Mouse (Mus musculus): ENCODE data around the gene Krtap22-2. TPM values are rescaled to one million over a fixed set of nuclear protein-coding genes. Genes with fewer than 3 reads are reported as not detected.
"Not testable (repeated sequence)": the region's sequence is repeated elsewhere in the genome, so short reads cannot be mapped to it uniquely, and the experiment has no call there.

Gene Krtap22-2
- not detected for total RNA-seq (2021)
- long read RNA-seq: 0 reads

DNA sequence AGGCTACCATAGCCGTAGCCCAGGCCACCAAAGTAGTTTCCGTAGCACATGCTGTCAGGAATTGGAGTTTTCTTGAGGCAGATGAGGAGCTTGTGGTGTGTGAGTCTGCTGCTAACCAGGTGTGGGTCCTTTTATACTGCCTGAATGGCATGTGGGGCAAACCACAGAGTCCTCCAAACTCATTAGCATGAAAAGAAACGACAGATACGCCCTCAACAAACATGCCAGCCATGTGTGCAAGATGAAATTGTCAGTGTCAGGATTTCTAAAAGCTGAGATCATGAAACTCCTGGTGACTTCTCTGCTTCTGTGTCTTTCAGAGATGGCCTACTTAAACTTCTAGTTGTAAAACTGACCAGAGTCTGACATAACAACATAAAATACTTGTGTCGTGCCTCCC lies at the start of gene Krtap22-2:
TSS of gene Krtap22-2 (minus strand) at position 101 of the 400 bp plus-strand sequence.
- no peak for DNase-seq (ENCODE audit: low spot score in 2 of 2)

DNA sequence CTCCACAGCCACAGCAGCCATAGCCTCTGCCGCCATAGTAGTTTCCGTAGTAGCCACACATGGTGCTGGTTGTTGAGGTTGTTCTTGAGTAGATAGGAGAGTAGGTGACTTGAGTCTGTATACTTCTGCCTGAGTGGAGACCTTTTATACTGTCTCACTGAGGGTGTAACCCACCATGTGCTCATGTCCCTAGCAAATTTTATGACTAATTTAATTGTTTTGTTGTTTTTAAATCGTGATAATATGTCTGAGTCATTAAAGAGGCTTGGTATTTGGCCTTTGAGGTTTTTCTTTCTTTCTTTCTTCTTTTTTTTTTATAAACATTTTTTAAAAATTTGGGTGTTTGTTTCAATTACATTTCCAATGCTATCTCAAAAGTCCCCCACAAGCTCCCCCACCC lies 37.2 kb upstream of the Krtap22-2 start, which contains the start of gene Krtap6-5:
TSS of gene Krtap6-5 (minus strand) at position 101 of the 400 bp plus-strand sequence.
- no peak for DNase-seq (ENCODE audit: low spot score in 2 of 2)

DNA sequence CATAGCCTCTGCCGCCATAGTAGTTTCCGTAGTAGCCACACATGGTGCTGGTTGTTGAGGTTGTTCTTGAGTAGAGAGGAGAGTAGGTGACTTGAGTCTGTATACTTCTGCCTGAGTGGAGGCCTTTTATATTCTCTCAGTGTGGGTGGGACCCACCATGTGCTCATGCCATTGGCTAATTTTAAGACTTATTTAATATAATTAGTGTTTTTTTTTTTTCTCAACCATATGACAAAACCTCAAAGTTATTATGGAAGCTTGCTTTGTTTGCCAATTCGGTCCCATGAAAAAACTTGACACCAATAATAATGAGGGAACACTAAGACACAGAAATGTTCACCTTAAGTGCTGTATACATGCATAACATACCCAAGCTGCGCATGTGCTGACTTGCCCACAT lies 30.8 kb upstream of the Krtap22-2 start, which contains the start of gene Gm10228:
TSS of gene Gm10228 (minus strand) at position 101 of the 400 bp plus-strand sequence.
- not testable (repeated sequence) for DNase-seq (ENCODE audit: low spot score in 2 of 2)

DNA sequence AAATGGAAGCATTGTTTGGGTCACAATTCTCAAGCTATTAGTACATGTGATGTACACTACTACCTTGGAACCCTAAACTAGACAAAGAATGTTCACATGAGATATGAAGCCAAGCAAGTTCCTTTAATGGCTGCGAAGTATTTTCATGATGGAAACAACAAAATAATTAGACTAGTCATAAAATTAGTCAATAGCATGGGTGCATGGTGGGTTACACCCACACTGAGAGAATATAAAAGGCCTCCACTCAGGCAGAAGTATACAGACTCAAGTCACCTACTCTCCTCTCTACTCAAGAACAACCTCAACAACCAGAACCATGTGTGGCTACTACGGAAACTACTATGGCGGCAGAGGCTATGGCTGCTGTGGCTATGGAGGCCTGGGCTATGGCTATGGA lies 20.8 kb upstream of the Krtap22-2 start, which contains the start of gene Krtap6-1:
TSS of gene Krtap6-1 (plus strand) at position 301 of the 400 bp plus-strand sequence.
- DNase-seq (ENCODE audit: low spot score in 2 of 2): not testable (repeated sequence)

DNA sequence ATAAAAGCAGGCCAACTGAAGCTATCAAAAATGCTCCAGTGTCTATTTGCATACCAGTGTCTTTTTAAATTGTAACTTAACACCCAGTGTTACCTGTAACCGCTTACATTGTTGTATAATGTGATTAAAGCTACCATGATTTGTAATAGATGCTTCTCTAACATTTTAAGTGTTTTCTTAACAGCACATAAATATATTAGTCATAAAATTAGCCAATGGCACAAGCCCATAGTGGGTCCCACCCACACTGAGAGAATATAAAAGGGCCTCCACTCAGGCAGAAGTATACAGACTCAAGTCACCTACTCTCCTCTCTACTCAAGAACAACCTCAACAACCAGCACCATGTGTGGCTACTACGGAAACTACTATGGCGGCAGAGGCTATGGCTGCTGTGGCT lies 4.4 kb upstream of the Krtap22-2 start, which contains the start of gene Gm10229:
TSS of gene Gm10229 (plus strand) at position 301 of the 400 bp plus-strand sequence.
- not testable (repeated sequence) for DNase-seq (ENCODE audit: low spot score in 2 of 2)

DNA sequence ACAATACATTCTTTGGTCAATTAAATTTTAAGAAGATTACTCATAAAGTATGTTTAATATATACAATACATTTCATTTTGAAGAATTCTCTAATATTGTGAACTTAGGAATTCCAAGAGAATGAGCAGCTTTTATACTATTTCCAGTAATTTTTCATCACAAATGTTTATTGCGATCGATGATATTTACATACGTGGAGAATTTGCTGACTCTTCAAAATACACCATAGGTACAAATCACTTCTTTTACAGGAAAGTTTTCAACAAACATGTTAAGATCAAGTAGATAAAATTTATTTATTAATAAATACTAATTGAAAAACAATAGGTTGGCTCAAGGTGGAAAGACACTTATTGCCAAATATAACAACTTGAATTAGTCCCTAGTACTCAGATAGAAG lies 3.4 kb upstream of the Krtap22-2 start:
- DNase-seq (ENCODE audit: low spot score in 2 of 2): no peak

DNA sequence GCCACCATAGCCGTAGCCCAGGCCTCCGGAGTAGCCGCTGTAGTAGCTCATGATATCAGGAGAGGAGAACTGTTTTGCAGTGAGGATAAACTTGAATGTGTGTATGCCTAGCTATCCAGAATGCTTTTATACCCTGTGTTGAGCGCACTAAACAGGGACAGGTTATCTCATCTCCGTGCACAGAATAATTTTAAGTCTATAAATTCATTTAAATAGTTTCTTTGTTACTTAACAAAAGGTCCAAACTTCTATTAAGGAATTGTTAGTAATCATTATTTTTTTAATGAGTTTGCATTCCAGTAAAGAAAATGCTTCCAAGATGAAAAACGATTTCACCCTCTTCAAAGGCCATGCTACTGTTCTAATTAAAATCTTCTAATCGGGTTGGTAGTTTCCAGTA lies 47.8 kb downstream of the Krtap22-2 start, which contains the start of gene Krtap16-3:
TSS of gene Krtap16-3 (minus strand) at position 101 of the 400 bp plus-strand sequence.
- DNase-seq (ENCODE audit: low spot score in 2 of 2): no peak

Other genes with a start within 250 kb of the Krtap22-2 start
- not detected for gene 2310057N15Rik, start 236.6 kb downstream of the Krtap22-2 start, total RNA-seq (2021)
- gene Gm5965, start 232.9 kb downstream of the Krtap22-2 start, total RNA-seq (2021): not detected
- not detected for gene Gm20741, start 198.5 kb downstream of the Krtap22-2 start, total RNA-seq (2021)
- gene Krtap15, start 190.5 kb downstream of the Krtap22-2 start, total RNA-seq (2021): not detected
- gene Krtap14, start 184.6 kb downstream of the Krtap22-2 start, total RNA-seq (2021): not detected
- not detected for gene Krtap19-1, start 141.3 kb downstream of the Krtap22-2 start, total RNA-seq (2021)
- not detected for gene Krtap19-2, start 136.5 kb downstream of the Krtap22-2 start, total RNA-seq (2021)
- not detected for gene Krtap19-3, start 132.7 kb downstream of the Krtap22-2 start, total RNA-seq (2021)
- gene Krtap19-4, start 125.7 kb downstream of the Krtap22-2 start, total RNA-seq (2021): not detected
- gene Krtap19-5, start 114.3 kb downstream of the Krtap22-2 start, total RNA-seq (2021): not detected
- not detected for gene Krtap19-9b, start 78.5 kb downstream of the Krtap22-2 start, total RNA-seq (2021)
- gene Krtap16-3, start 47.9 kb downstream of the Krtap22-2 start, total RNA-seq (2021): not detected
- gene Gm10229, start 4.5 kb upstream of the Krtap22-2 start, total RNA-seq (2021): not detected
- gene Krtap6-1, start 20.9 kb upstream of the Krtap22-2 start, total RNA-seq (2021): not detected
- gene Gm10228, start 30.7 kb upstream of the Krtap22-2 start, total RNA-seq (2021): not detected
- not detected for gene Krtap6-5, start 37.1 kb upstream of the Krtap22-2 start, total RNA-seq (2021)
- not detected for gene 1110025L11Rik, start 53.2 kb upstream of the Krtap22-2 start, total RNA-seq (2021)
- not detected for gene Krtap6-3, start 73.3 kb upstream of the Krtap22-2 start, total RNA-seq (2021)
- not detected for gene Gm6358, start 130.1 kb upstream of the Krtap22-2 start, total RNA-seq (2021)
- not detected for gene Gm10061, start 140.3 kb upstream of the Krtap22-2 start, total RNA-seq (2021)
- gene Gm9789, start 147.2 kb upstream of the Krtap22-2 start, total RNA-seq (2021): not detected
- gene Gm7735, start 158.7 kb upstream of the Krtap22-2 start, total RNA-seq (2021): not detected
- not detected for gene 1110057P08Rik, start 164.0 kb upstream of the Krtap22-2 start, total RNA-seq (2021)
- gene Krtap20-2, start 195.1 kb upstream of the Krtap22-2 start, total RNA-seq (2021): not detected

All from layer of hippocampus, postnatal 10 days (tissue).